Mouse (Mus musculus) adrenal gland, adult 10 weeks (tissue): ENCODE results near the gene Tmem203. TPM values are rescaled to one million over a fixed set of nuclear protein-coding genes. Genes with fewer than 3 reads are reported as not detected.

Experiments used
- polyA plus RNA-seq: library from polyadenylated mRNA; stranded (reverse); fragments of 350-450 nt; fragmentation: Illumina TruSeq; extraction: RNeasy Lipid Tissue Mini Kit (QIAGEN cat#74804); gene quantifications from one replicate; pipeline ENCODE4 v1.2.3, GENCODE M21; 2014; ENCODE audit warnings: low read depth, low replicate concordance

Gene Tmem203
- not detected for polyA plus RNA-seq

GRCm38 (mm10) chr2:25255284-25255779 lies at the start of gene Tmem203:
TSS of gene Tmem203 (plus strand) at chr2:25255439.

GRCm38 (mm10) chr2:25211121-25211670 lies 44.0 kb upstream of the Tmem203 start, which contains the start of gene Nelfb:
TSS of gene Nelfb (minus strand) at chr2:25211489.

GRCm38 (mm10) chr2:25214444-25214843 lies 40.8 kb upstream of the Tmem203 start, which contains the start of gene Stpg3:
TSS of gene Stpg3 (minus strand) at chr2:25214637.

GRCm38 (mm10) chr2:25218445-25218844 lies 36.8 kb upstream of the Tmem203 start, which contains the start of gene Fam166a:
TSS of gene Fam166a (plus strand) at chr2:25218745.

GRCm38 (mm10) chr2:25224492-25224765 lies 30.8 kb upstream of the Tmem203 start, which contains the start of gene Tubb4b:
TSS of gene Tubb4b (minus strand) at chr2:25224702.

GRCm38 (mm10) chr2:25234050-25234449 lies 21.2 kb upstream of the Tmem203 start, which contains the start of gene Slc34a3:
TSS of gene Slc34a3 (minus strand) at chr2:25234364.

GRCm38 (mm10) chr2:25236614-25237013 lies 18.6 kb upstream of the Tmem203 start, which contains the start of gene Rnf224:
TSS of gene Rnf224 (minus strand) at chr2:25236787.

GRCm38 (mm10) chr2:25242101-25242506 lies 13.1 kb upstream of the Tmem203 start, which contains the start of the genes Rnf208 and Cysrt1:
TSS of gene Rnf208 (plus strand) at chr2:25242255.
TSS of gene Cysrt1 (minus strand) at chr2:25242452.

GRCm38 (mm10) chr2:25246183-25247072 lies 8.8 kb upstream of the Tmem203 start, which contains the start of gene AL732309.1:
TSS of gene AL732309.1 (minus strand) at chr2:25246863.

GRCm38 (mm10) chr2:25262291-25262767 lies 7.1 kb downstream of the Tmem203 start, which contains the start of gene Tprn:
TSS of gene Tprn (plus strand) at chr2:25262618.

GRCm38 (mm10) chr2:25271827-25272511 lies 16.7 kb downstream of the Tmem203 start, which contains the start of the genes Ssna1 and Anapc2:
TSS of gene Ssna1 (minus strand) at chr2:25272438.
TSS of gene Anapc2 (plus strand) at chr2:25272478.

GRCm38 (mm10) chr2:25287927-25288649 lies 32.8 kb downstream of the Tmem203 start, which contains the start of gene Tmem210:
TSS of gene Tmem210 (plus strand) at chr2:25288145.

GRCm38 (mm10) chr2:25289651-25290050 lies 34.4 kb downstream of the Tmem203 start, which contains the start of gene Lrrc26:
TSS of gene Lrrc26 (plus strand) at chr2:25289915.

Other genes with a start within 250 kb of the Tmem203 start
- 4.8 TPM for gene Nsmf, start 201.1 kb upstream of the Tmem203 start, polyA plus RNA-seq
- gene Entpd8, start 175.1 kb upstream of the Tmem203 start, polyA plus RNA-seq: not detected
- gene Noxa1, start 160.3 kb upstream of the Tmem203 start, polyA plus RNA-seq: not detected
- 3.8 TPM for gene Nrarp, start 74.7 kb upstream of the Tmem203 start, polyA plus RNA-seq
- gene Tor4a, start 58.6 kb upstream of the Tmem203 start, polyA plus RNA-seq: 5.8 TPM
- gene Nelfb, start 44.0 kb upstream of the Tmem203 start, polyA plus RNA-seq: 6.9 TPM
- not detected for gene Stpg3, start 40.8 kb upstream of the Tmem203 start, polyA plus RNA-seq
- not detected for gene Fam166a, start 36.7 kb upstream of the Tmem203 start, polyA plus RNA-seq
- 50.4 TPM for gene Tubb4b, start 30.7 kb upstream of the Tmem203 start, polyA plus RNA-seq
- not detected for gene Slc34a3, start 21.1 kb upstream of the Tmem203 start, polyA plus RNA-seq
- gene Rnf224, start 18.7 kb upstream of the Tmem203 start, polyA plus RNA-seq: not detected
- gene Rnf208, start 13.2 kb upstream of the Tmem203 start, polyA plus RNA-seq: not detected
- gene Cysrt1, start 13.0 kb upstream of the Tmem203 start, polyA plus RNA-seq: not detected
- 0.93 TPM for gene AL732309.1, start 8.6 kb upstream of the Tmem203 start, polyA plus RNA-seq
- 0.52 TPM for gene Tprn, start 7.2 kb downstream of the Tmem203 start, polyA plus RNA-seq
- 2.9 TPM for gene Ssna1, start 17.0 kb downstream of the Tmem203 start, polyA plus RNA-seq
- gene Anapc2, start 17.0 kb downstream of the Tmem203 start, polyA plus RNA-seq: 6.7 TPM
- not detected for gene Tmem210, start 32.7 kb downstream of the Tmem203 start, polyA plus RNA-seq
- not detected for gene Lrrc26, start 34.5 kb downstream of the Tmem203 start, polyA plus RNA-seq
- 2.7 TPM for gene Grin1, start 63.7 kb downstream of the Tmem203 start, polyA plus RNA-seq
- gene Man1b1, start 76.9 kb downstream of the Tmem203 start, polyA plus RNA-seq: 23.9 TPM
- 15.1 TPM for gene Dpp7, start 100.9 kb downstream of the Tmem203 start, polyA plus RNA-seq
- gene Uap1l1, start 110.2 kb downstream of the Tmem203 start, polyA plus RNA-seq: 0.41 TPM
- gene Sapcd2, start 116.9 kb downstream of the Tmem203 start, polyA plus RNA-seq: not detected
- 1.6 TPM for gene Entpd2, start 140.4 kb downstream of the Tmem203 start, polyA plus RNA-seq
- gene Npdc1, start 143.9 kb downstream of the Tmem203 start, polyA plus RNA-seq: 16.0 TPM
- not detected for gene Fut7, start 167.8 kb downstream of the Tmem203 start, polyA plus RNA-seq
- gene Abca2, start 173.3 kb downstream of the Tmem203 start, polyA plus RNA-seq: 1.9 TPM
- gene Clic3, start 201.4 kb downstream of the Tmem203 start, polyA plus RNA-seq: not detected
- 1.5 TPM for gene Paxx, start 205.7 kb downstream of the Tmem203 start, polyA plus RNA-seq
- not detected for gene Ptgds, start 214.6 kb downstream of the Tmem203 start, polyA plus RNA-seq
- not detected for gene Lcn12, start 238.5 kb downstream of the Tmem203 start, polyA plus RNA-seq
- gene Fbxw5, start 245.3 kb downstream of the Tmem203 start, polyA plus RNA-seq: 1.3 TPM
- gene C8g, start 246.3 kb downstream of the Tmem203 start, polyA plus RNA-seq: not detected